ENCODE assay signal across 8 mouse cellular contexts in genomic region chr7:101302691-101303090, GRCm38 (mm10). TPM values are rescaled to one million over a fixed set of nuclear protein-coding genes. Genes with fewer than 3 reads are reported as not detected.
DNase-seq lines count a peak whose midpoint lies in the region; ATAC-seq and TF ChIP-seq lines count a peak whose summit lies in the region.

No protein-coding gene starts in this region.

- H3K9me3 ChIP-seq in embryonic facial prominence, embryonic 15.5 days (replicated peaks): no peaks in the 10 kb centered on the region
- no peaks in the 10 kb centered on the region for H3K9me3 ChIP-seq in intestine, postnatal 0 days (ENCODE audit: control insufficient read depth)
- no peaks in the 10 kb centered on the region for H3K9me3 ChIP-seq in neural tube, embryonic 14.5 days (ENCODE audit: control insufficient read depth, low read length)

- no peaks in the 10 kb centered on the region; the same call in none of the 2 replicates for H3K27me3 ChIP-seq in embryonic facial prominence, embryonic 15.5 days
- no peaks in the 10 kb centered on the region for H3K27me3 ChIP-seq in intestine, postnatal 0 days (replicated peaks; ENCODE audit: control insufficient read depth, insufficient read depth, low read length)
- 0 out of 2 replicates have a peak, but pooled peaks cover 2% of the 10 kb centered on the region for H3K27me3 ChIP-seq in neural tube, embryonic 14.5 days (ENCODE audit: control insufficient read depth, insufficient read depth, low read length)

- WGBS in embryonic facial prominence, embryonic 15.5 days: 22% methylated on average over 7 of the region's 7 CpGs
- WGBS in intestine, postnatal 0 days: 37% methylated on average over 7 of the region's 7 CpGs
- WGBS in neural tube, embryonic 14.5 days: 27% methylated on average over 7 of the region's 7 CpGs

- ATAC-seq in embryonic facial prominence, embryonic 15.5 days (ENCODE audit: insufficient number of reproducible peaks, low FRiP score, low TSS enrichment, low read depth): no peak
- ATAC-seq in intestine, postnatal 0 days: no peak
- ATAC-seq in neural tube, embryonic 14.5 days (ENCODE audit: low read depth): no peak

- intact Hi-C loops in left cerebral cortex, adult 2 months (cut with DNase I): loop anchor here (10.0 kb wide), 1 partner anchor 312 kb away; no protein-coding TSS in a partner anchor

- peaks cover 25% of the 10 kb centered on the region for H3K4me1 ChIP-seq in embryonic facial prominence, embryonic 15.5 days
- H3K4me1 ChIP-seq in intestine, postnatal 0 days (replicated peaks; ENCODE audit: control insufficient read depth, insufficient read depth, low read length): no peaks in the 10 kb centered on the region; the same call in 1 of the 2 replicates
- H3K4me1 ChIP-seq in neural tube, embryonic 14.5 days (ENCODE audit: control insufficient read depth, insufficient read depth, low read length): peaks cover 2% of the 10 kb centered on the region; the same call in 1 of the 2 replicates

- H3K4me2 ChIP-seq in embryonic facial prominence, embryonic 15.5 days (replicated peaks): peak overlapping the region; percentile 79
- H3K4me2 ChIP-seq in intestine, postnatal 0 days (replicated peaks; ENCODE audit: low read depth): peak overlapping the region; percentile 96
- H3K4me2 ChIP-seq in neural tube, embryonic 14.5 days (ENCODE audit: low read depth, low read length): peak overlapping the region; percentile 90

- TF ChIP-seq CTCF in left cerebral cortex, adult 2 months (IDR thresholded peaks at IDR 0.05): no peak
- no peak for TF ChIP-seq CTCF in intestine, postnatal 0 days (IDR thresholded peaks at IDR 0.05; ENCODE audit: low read depth)

- DNase-seq in left cerebral cortex, adult 2 months (ENCODE audit: extremely low spot score in 1 of 2, low spot score in 2 of 2): no peak
- DNase-seq in left cerebral cortex, adult 11 months (ENCODE audit: low spot score): no peak
- no peak for DNase-seq in gastrocnemius, postnatal 10 days
- DNase-seq in ovary, adult 18-20 months (ENCODE audit: low spot score): no peak
- no peak for DNase-seq in adrenal gland, postnatal 10 days

- H3K4me3 ChIP-seq in left cerebral cortex, adult 2 months: peak overlapping the region; percentile 73
- peak overlapping the region; percentile 73 for H3K4me3 ChIP-seq in embryonic facial prominence, embryonic 15.5 days (replicated peaks)
- H3K4me3 ChIP-seq in intestine, postnatal 0 days (ENCODE audit: low read depth, low read length): peak overlapping the region; percentile 75
- peak overlapping the region; percentile 67 for H3K4me3 ChIP-seq in neural tube, embryonic 14.5 days (ENCODE audit: low read depth, low read length)

- H3K9ac ChIP-seq in embryonic facial prominence, embryonic 15.5 days: no peak overlapping the region
- peak overlapping the region; percentile 73; the same call in 1 of the 2 replicates for H3K9ac ChIP-seq in intestine, postnatal 0 days (ENCODE audit: low read depth, low read length)
- peak overlapping the region; percentile 72 for H3K9ac ChIP-seq in neural tube, embryonic 14.5 days (replicated peaks; ENCODE audit: low read depth, low read length)

- H3K27ac ChIP-seq in left cerebral cortex, adult 2 months: peak overlapping the region; percentile 85
- peak overlapping the region; percentile 77; the same call in 1 of the 2 replicates for H3K27ac ChIP-seq in embryonic facial prominence, embryonic 15.5 days (replicated peaks)
- no peak overlapping the region; the same call in 1 of the 2 replicates for H3K27ac ChIP-seq in intestine, postnatal 0 days (ENCODE audit: low read depth, low read length)
- H3K27ac ChIP-seq in neural tube, embryonic 14.5 days (ENCODE audit: low read depth, low read length): peak overlapping the region; percentile 55

- H3K36me3 ChIP-seq in embryonic facial prominence, embryonic 15.5 days: no peaks in the 10 kb centered on the region
- no peaks in the 10 kb centered on the region for H3K36me3 ChIP-seq in intestine, postnatal 0 days (ENCODE audit: control insufficient read depth, insufficient read depth)
- no peaks in the 10 kb centered on the region for H3K36me3 ChIP-seq in neural tube, embryonic 14.5 days (ENCODE audit: control insufficient read depth, insufficient read depth, low read length)

RNA-seq across cellular contexts. Expression of gene Atg16l2, which starts 0.6 kb away (rescaled TPM):
- total RNA-seq in left cerebral cortex, adult 2 months (2021): 10 to 100 TPM; 67.5 to 67.8 TPM
- 20.4 and 21.5 TPM in 2 replicates for polyA plus RNA-seq in embryonic facial prominence, embryonic 15.5 days (2015; fragmentation: Nextera tagmentation; extraction: Ambion mirVana)
- polyA plus RNA-seq in intestine, postnatal 0 days (2015; fragmentation: Nextera tagmentation; extraction: Ambion mirVana): 5.2 and 6.2 TPM in 2 replicates
- polyA plus RNA-seq in neural tube, embryonic 14.5 days (2014; fragmentation: Nextera tagmentation; extraction: Ambion mirVana): 17.2 and 28.8 TPM in 2 replicates
- 10 to 100 TPM in 1 of 2 experiments, 1 to 10 TPM in 1; 5.4 to 10.0 TPM for total RNA-seq in gastrocnemius, postnatal 10 days (2021)
- 10 to 100 TPM; 14.6 to 18.5 TPM for total RNA-seq in adrenal gland, postnatal 10 days (2021)

RNA-seq across cellular contexts. Expression of gene Stard10, which starts 14.2 kb away (rescaled TPM):
- 10 to 100 TPM; 81.7 to 84.3 TPM for total RNA-seq in left cerebral cortex, adult 2 months (2021)
- 33.9 and 34.2 TPM in 2 replicates for polyA plus RNA-seq in embryonic facial prominence, embryonic 15.5 days (2015; fragmentation: Nextera tagmentation; extraction: Ambion mirVana)
- 63.7 and 71.7 TPM in 2 replicates for polyA plus RNA-seq in intestine, postnatal 0 days (2015; fragmentation: Nextera tagmentation; extraction: Ambion mirVana)
- 12.6 and 17.4 TPM in 2 replicates for polyA plus RNA-seq in neural tube, embryonic 14.5 days (2014; fragmentation: Nextera tagmentation; extraction: Ambion mirVana)
- total RNA-seq in gastrocnemius, postnatal 10 days (2021): 10 to 100 TPM; 16.0 to 16.3 TPM
- total RNA-seq in adrenal gland, postnatal 10 days (2021): 100 to 1,000 TPM in 1 of 2 experiments, 10 to 100 TPM in 1; 53.2 to 109 TPM

RNA-seq across cellular contexts. Expression of gene Arap1, which starts 45.2 kb away (rescaled TPM):
- total RNA-seq in left cerebral cortex, adult 2 months (2021): 10 to 100 TPM; 16.6 to 22.1 TPM
- polyA plus RNA-seq in embryonic facial prominence, embryonic 15.5 days (2015; fragmentation: Nextera tagmentation; extraction: Ambion mirVana): 82.5 and 82.8 TPM in 2 replicates
- polyA plus RNA-seq in intestine, postnatal 0 days (2015; fragmentation: Nextera tagmentation; extraction: Ambion mirVana): 31.2 and 35.3 TPM in 2 replicates
- polyA plus RNA-seq in neural tube, embryonic 14.5 days (2014; fragmentation: Nextera tagmentation; extraction: Ambion mirVana): 4.0 and 11.1 TPM in 2 replicates
- total RNA-seq in gastrocnemius, postnatal 10 days (2021): 10 to 100 TPM; 23.1 to 32.4 TPM
- total RNA-seq in adrenal gland, postnatal 10 days (2021): 10 to 100 TPM; 47.2 to 74.1 TPM
